Mouse (Mus musculus): ENCODE measurements at regions not wholly inside any gene's neighbourhood (a gene's known extent, or its start where the extent isn't known, plus 50 kb on each side); places are given as distances from the start of the nearest gene placed in this dataset.

GRCm38 (mm10) chr6:51148821-51149220 lies 283.6 kb upstream of the Nfe2l3 start:
- TF ChIP-seq CTCF (IDR thresholded peaks at IDR 0.05; ENCODE audit: insufficient read depth, low read length) (no peak), POLR2A (IDR thresholded peaks at IDR 0.05; ENCODE audit: borderline replicate concordance, extremely low read depth, low read depth, low read length) (no peak)

All from lung, adult 2 months (tissue).